Mouse (Mus musculus) liver, embryonic 14.5 days (tissue): ENCODE measurements around the gene Mlkl.

Experiments used
- CTCF ChIP-seq: IDR thresholded peaks from 2 replicates; pipeline ENCODE4 v1.5.1; 2016; ENCODE audit warnings: antibody characterized with exemption, low read depth, control low read depth
- EP300 ChIP-seq: IDR thresholded peaks from 2 replicates; pipeline ENCODE4 v1.6.1; 2016; ENCODE audit warnings: antibody characterized with exemption, low read depth

DNA sequence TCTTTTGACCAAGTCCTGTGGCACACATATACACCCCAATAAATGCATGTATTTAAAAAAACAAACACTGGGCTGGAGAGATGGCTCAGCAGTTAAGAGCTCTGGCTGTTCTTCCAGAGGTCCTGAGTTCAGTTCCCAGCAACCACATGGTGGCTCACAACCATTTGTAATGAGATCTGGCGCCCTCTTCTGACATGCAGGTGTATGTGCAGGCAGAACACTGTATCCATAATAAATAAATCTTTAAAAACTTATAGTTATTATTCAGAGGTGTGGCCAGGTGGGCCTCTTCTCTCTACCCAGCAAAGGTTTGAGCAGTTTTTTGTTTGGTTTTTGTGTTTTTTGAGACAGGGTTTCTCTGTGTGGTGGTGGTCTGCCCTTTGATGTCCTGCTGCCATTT is 20.9 kb upstream of the Mlkl start:
- TF ChIP-seq EP300, result no peak
- peak; percentile 40 for TF ChIP-seq CTCF
